Mouse (Mus musculus): Measurements from ENCODE around the gene Mfsd12. TPM values are rescaled to one million over a fixed set of nuclear protein-coding genes. Genes with fewer than 3 reads are reported as not detected.

Gene Mfsd12
- total and polyA plus RNA-seq, 3 experiments: 22.5 to 29.0 TPM; not detected in 1

- H3K4me1 ChIP-seq (ENCODE audit: control insufficient read depth in 1 of 2, insufficient read depth in 2 of 2, low read length in 2 of 2): peaks cover 0 to 8% of the 10 kb centered on the region in 2 experiments; a peak in 2 of 4 replicates
- H3K4me3 ChIP-seq (ENCODE audit: control insufficient read depth in 1 of 2, insufficient read depth in 1 of 2, low read depth in 2 of 2, low read length in 2 of 2): no peak overlapping the region
- no peaks in the 10 kb centered on the region for H3K79me2 ChIP-seq (ENCODE audit: control insufficient read depth, insufficient read depth, low read length, poor library complexity)
These were observed 43.3 kb downstream of the Mfsd12 start for GRCm38 (mm10) chr10:81400371-81401204.

GRCm38 (mm10) chr10:81401205-81401520 lies 43.9 kb downstream of the Mfsd12 start:
- Histone ChIP-seq H3K79me2 (ENCODE audit: control insufficient read depth, insufficient read depth, low read length, poor library complexity) (no peaks in the 10 kb centered on the region), H3K27ac (ENCODE audit: control insufficient read depth, low read depth, low read length) (no peak overlapping the region), H3K36me3 (ENCODE audit: control insufficient read depth in 1 of 2, insufficient read depth in 2 of 2, low read length in 2 of 2) (peaks cover 0 to 4% of the 10 kb centered on the region in 2 experiments; a peak in 2 of 4 replicates), H3K27me3 (ENCODE audit: control insufficient read depth in 1 of 2, insufficient read depth in 2 of 2, low read length in 2 of 2) (no peaks in the 10 kb centered on the region), H3K4me1 (ENCODE audit: control insufficient read depth in 1 of 2, insufficient read depth in 2 of 2, low read length in 2 of 2) (peaks cover 0 to 9% of the 10 kb centered on the region in 2 experiments; a peak in 2 of 4 replicates), H3K9ac (ENCODE audit: control insufficient read depth, low read depth, low read length, poor library complexity, severe bottlenecking) (no peak overlapping the region), H3K9me3 (replicated peaks; ENCODE audit: insufficient read depth, low read length) (no peaks in the 10 kb centered on the region), H3K4me3 (ENCODE audit: control insufficient read depth in 1 of 2, insufficient read depth in 1 of 2, low read depth in 2 of 2, low read length in 2 of 2) (no peak overlapping the region)
- DNase-seq (ENCODE audit: low read depth, low spot score): no peak
- TF ChIP-seq ZKSCAN1 (IDR thresholded peaks at IDR 0.05; ENCODE audit: low read depth, low read length): no peak

More at GRCm38 (mm10) chr10:81400371-81401204, 43.3 kb downstream of the Mfsd12 start:
- Histone ChIP-seq H3K36me3 (ENCODE audit: control insufficient read depth in 1 of 2, insufficient read depth in 2 of 2, low read length in 2 of 2) (peaks cover 0 to 4% of the 10 kb centered on the region in 2 experiments; a peak in 2 of 4 replicates), H3K27ac (ENCODE audit: control insufficient read depth, low read depth, low read length) (no peak overlapping the region), H3K27me3 (ENCODE audit: control insufficient read depth in 1 of 2, insufficient read depth in 2 of 2, low read length in 2 of 2) (no peaks in the 10 kb centered on the region), H3K9ac (ENCODE audit: control insufficient read depth, low read depth, low read length, poor library complexity, severe bottlenecking) (no peak overlapping the region), H3K9me3 (replicated peaks; ENCODE audit: insufficient read depth, low read length) (no peaks in the 10 kb centered on the region)
- TF ChIP-seq CHD2 (IDR thresholded peaks at IDR 0.05; ENCODE audit: low read length): no peak
- no peak for TF ChIP-seq ZC3H11A (IDR thresholded peaks at IDR 0.05; ENCODE audit: low read depth, low read length)
- no peak for TF ChIP-seq HCFC1 (IDR thresholded peaks at IDR 0.05; ENCODE audit: low read depth, low read length)
- no peak for TF ChIP-seq ZMIZ1 (IDR thresholded peaks at IDR 0.05; ENCODE audit: low read depth, low read length)
- no peak for TF ChIP-seq BHLHE40 (IDR thresholded peaks at IDR 0.05; ENCODE audit: borderline replicate concordance, low read depth, low read length)
- TF ChIP-seq E2F4 (IDR thresholded peaks at IDR 0.05; ENCODE audit: borderline replicate concordance, low read depth, low read length): no peak
- TF ChIP-seq MXI1 (IDR thresholded peaks at IDR 0.05; ENCODE audit: low read depth, low read length): no peak
- TF ChIP-seq CTCF (IDR thresholded peaks at IDR 0.05 in 2 of 3, conservative IDR thresholded peaks at IDR 0.05 in 1 of 3; ENCODE audit: control insufficient read depth in 1 of 3, insufficient read depth in 1 of 3, low read depth in 2 of 3, low read length in 3 of 3, poor library complexity in 1 of 3, severe bottlenecking in 1 of 3): no peak
- TF ChIP-seq SIN3A (IDR thresholded peaks at IDR 0.05; ENCODE audit: low read length): no peak
- no peak for DNase-seq (ENCODE audit: low read depth, low spot score)

GRCm38 (mm10) chr10:81401521-81402226 lies 44.4 kb downstream of the Mfsd12 start:
- TF ChIP-seq POLR2A (IDR thresholded peaks at IDR 0.05; ENCODE audit: control insufficient read depth in 1 of 2, insufficient read depth in 1 of 2, low read depth in 1 of 2, low read length in 2 of 2, poor library complexity in 1 of 2) (no peak), GABPA (IDR thresholded peaks at IDR 0.05; ENCODE audit: low read depth, low read length) (no peak), ZKSCAN1 (IDR thresholded peaks at IDR 0.05; ENCODE audit: low read depth, low read length) (no peak), HCFC1 (IDR thresholded peaks at IDR 0.05; ENCODE audit: low read depth, low read length) (no peak), USF1 (IDR thresholded peaks at IDR 0.05; ENCODE audit: low read depth, low read length) (no peak), JUND (IDR thresholded peaks at IDR 0.05; ENCODE audit: low read depth, low read length) (no peak), BHLHE40 (IDR thresholded peaks at IDR 0.05; ENCODE audit: borderline replicate concordance, low read depth, low read length) (no peak)
- Histone ChIP-seq H3K9ac (ENCODE audit: control insufficient read depth, low read depth, low read length, poor library complexity, severe bottlenecking) (no peak overlapping the region), H3K4me1 (ENCODE audit: control insufficient read depth in 1 of 2, insufficient read depth in 2 of 2, low read length in 2 of 2) (peaks cover 0 to 9% of the 10 kb centered on the region in 2 experiments; a peak in 2 of 4 replicates), H3K79me2 (ENCODE audit: control insufficient read depth, insufficient read depth, low read length, poor library complexity) (no peaks in the 10 kb centered on the region), H3K27ac (ENCODE audit: control insufficient read depth, low read depth, low read length) (no peak overlapping the region), H3K9me3 (replicated peaks; ENCODE audit: insufficient read depth, low read length) (no peaks in the 10 kb centered on the region), H3K27me3 (ENCODE audit: control insufficient read depth in 1 of 2, insufficient read depth in 2 of 2, low read length in 2 of 2) (no peaks in the 10 kb centered on the region), H3K36me3 (ENCODE audit: control insufficient read depth in 1 of 2, insufficient read depth in 2 of 2, low read length in 2 of 2) (peaks cover 0 to 4% of the 10 kb centered on the region in 2 experiments; a peak in 2 of 4 replicates), H3K4me3 (ENCODE audit: control insufficient read depth in 1 of 2, insufficient read depth in 1 of 2, low read depth in 2 of 2, low read length in 2 of 2) (no peak overlapping the region)
- no peak for DNase-seq (ENCODE audit: low read depth, low spot score)

All from MEL (cell line).